Mouse (Mus musculus): ENCODE measurements around the gene Flnb. TPM values are rescaled to one million over a fixed set of nuclear protein-coding genes. Genes with fewer than 3 reads are reported as not detected.

Gene Flnb
- polyA plus RNA-seq, 1 experiment from 2014 or later = 12.0 TPM

DNA sequence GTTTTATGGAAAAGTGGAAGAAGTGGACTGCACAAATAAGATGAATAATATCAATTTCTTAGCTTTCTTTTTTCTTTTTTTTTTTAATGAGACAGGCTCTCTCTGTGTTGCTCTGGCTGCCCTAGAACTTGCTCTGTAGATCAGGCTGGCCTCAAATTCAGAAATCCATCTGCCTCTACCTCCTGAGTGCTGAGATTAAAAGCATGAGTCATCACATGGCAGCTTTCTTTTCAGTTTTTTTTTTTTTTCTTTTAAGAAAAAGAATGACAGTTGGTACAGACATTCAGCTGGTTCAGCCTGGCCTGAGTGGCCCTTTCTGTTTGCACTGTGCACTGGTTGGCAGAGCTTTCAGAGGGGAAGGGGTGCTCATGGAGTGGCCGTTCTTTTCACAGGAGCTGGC, 66.4 kb downstream of the Flnb start:
- no peaks in the 10 kb centered on the region for H3K9me3 ChIP-seq (ENCODE audit: control insufficient read depth, low read length)
- DNase-seq (ENCODE audit: low spot score, missing footprints) (no peak), ATAC-seq (ENCODE audit: low FRiP score) (no peak)
- peaks cover 4% of the 10 kb centered on the region; the same call in 1 of the 2 replicates for H3K36me3 ChIP-seq (ENCODE audit: control insufficient read depth, insufficient read depth, low read length)
- H3K27me3 ChIP-seq (ENCODE audit: control insufficient read depth, insufficient read depth, low read length) = no peaks in the 10 kb centered on the region
- H3K4me2 ChIP-seq = no peak overlapping the region
- H3K9ac ChIP-seq (ENCODE audit: low read length) = no peak overlapping the region
- H3K4me1 ChIP-seq (ENCODE audit: control insufficient read depth, insufficient read depth, low read length) = peaks cover 3% of the 10 kb centered on the region; the same call in 1 of the 2 replicates
- no peak overlapping the region for H3K4me3 ChIP-seq (ENCODE audit: low read depth, low read length)
- WGBS = 85% methylated on average over 1 of the region's 1 CpGs
- no peak overlapping the region for H3K27ac ChIP-seq (ENCODE audit: low read depth, low read length)

DNA sequence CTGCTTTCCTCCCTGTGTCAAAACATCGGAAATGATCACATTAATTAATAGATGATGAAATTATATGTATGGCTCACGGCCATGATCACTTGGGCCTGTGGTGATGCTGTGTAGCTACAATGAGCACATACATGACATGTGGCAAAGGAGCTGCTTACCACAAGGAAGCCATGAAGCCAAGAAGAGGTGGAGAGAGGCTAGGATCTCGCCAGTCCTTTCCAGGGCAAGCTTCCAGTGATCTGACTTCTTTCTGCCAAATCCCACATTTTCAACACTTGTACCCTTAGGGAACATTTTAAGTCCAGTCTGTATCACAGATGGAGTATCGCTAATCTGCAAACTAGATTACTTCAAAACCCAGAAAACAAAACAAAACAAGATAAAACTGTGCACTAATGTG, 67.1 kb downstream of the Flnb start:
- peaks cover 4% of the 10 kb centered on the region; the same call in 1 of the 2 replicates for H3K36me3 ChIP-seq (ENCODE audit: control insufficient read depth, insufficient read depth, low read length)

GRCm38 (mm10) chr14:7885540-7885939, 67.8 kb downstream of the Flnb start:
- no peak for ATAC-seq (ENCODE audit: low FRiP score)
- Histone ChIP-seq H3K27ac (ENCODE audit: low read depth, low read length) (no peak overlapping the region), H3K27me3 (ENCODE audit: control insufficient read depth, insufficient read depth, low read length) (no peaks in the 10 kb centered on the region), H3K4me3 (ENCODE audit: low read depth, low read length) (no peak overlapping the region), H3K9me3 (ENCODE audit: control insufficient read depth, low read length) (no peaks in the 10 kb centered on the region), H3K4me1 (ENCODE audit: control insufficient read depth, insufficient read depth, low read length) (peaks cover 3% of the 10 kb centered on the region; the same call in 1 of the 2 replicates), H3K9ac (ENCODE audit: low read length) (no peak overlapping the region), H3K4me2 (no peak overlapping the region), H3K36me3 (ENCODE audit: control insufficient read depth, insufficient read depth, low read length) (peaks cover 4% of the 10 kb centered on the region; the same call in 1 of the 2 replicates)
- DNase-seq (ENCODE audit: low spot score, missing footprints) = no peak
- 90% methylated on average over 9 of the region's 9 CpGs for WGBS

More for the DNA sequence above, 67.1 kb downstream of the Flnb start:
- Histone ChIP-seq H3K9ac (ENCODE audit: low read length) (no peak overlapping the region), H3K4me1 (ENCODE audit: control insufficient read depth, insufficient read depth, low read length) (peaks cover 3% of the 10 kb centered on the region; the same call in 1 of the 2 replicates), H3K4me2 (no peak overlapping the region), H3K4me3 (ENCODE audit: low read depth, low read length) (no peak overlapping the region), H3K27ac (ENCODE audit: low read depth, low read length) (no peak overlapping the region), H3K27me3 (ENCODE audit: control insufficient read depth, insufficient read depth, low read length) (no peaks in the 10 kb centered on the region), H3K9me3 (ENCODE audit: control insufficient read depth, low read length) (no peaks in the 10 kb centered on the region)
- no peak for ATAC-seq (ENCODE audit: low FRiP score)
- DNase-seq (ENCODE audit: low spot score, missing footprints) = no peak
- 88% methylated on average over 4 of the region's 4 CpGs for WGBS

DNA sequence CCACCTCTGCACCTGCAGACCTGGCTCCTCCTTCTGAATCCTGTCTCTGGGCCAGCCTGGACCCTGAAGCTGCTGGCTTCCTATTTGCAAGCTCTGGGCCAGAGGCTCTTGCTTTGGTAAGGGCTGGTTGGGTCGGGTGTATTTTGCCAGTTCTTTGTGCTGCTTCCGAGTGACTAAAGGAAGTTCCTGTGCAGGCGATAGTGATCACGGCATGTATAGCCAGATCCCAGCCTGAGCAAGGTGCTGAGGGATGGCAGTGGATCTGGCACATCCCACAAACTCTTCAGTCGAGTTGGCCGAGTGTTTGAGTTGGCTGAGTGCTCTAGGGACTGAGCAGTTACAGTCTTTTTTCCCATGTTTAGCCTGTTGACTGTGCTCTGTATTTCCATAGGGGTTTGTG, 68.3 kb downstream of the Flnb start:
- Histone ChIP-seq H3K36me3 (ENCODE audit: control insufficient read depth, insufficient read depth, low read length) (peaks cover 4% of the 10 kb centered on the region; the same call in 1 of the 2 replicates), H3K4me3 (ENCODE audit: low read depth, low read length) (no peak overlapping the region), H3K27me3 (ENCODE audit: control insufficient read depth, insufficient read depth, low read length) (no peaks in the 10 kb centered on the region), H3K9ac (ENCODE audit: low read length) (no peak overlapping the region), H3K4me1 (ENCODE audit: control insufficient read depth, insufficient read depth, low read length) (peaks cover 3% of the 10 kb centered on the region; the same call in 1 of the 2 replicates), H3K9me3 (ENCODE audit: control insufficient read depth, low read length) (no peaks in the 10 kb centered on the region), H3K4me2 (no peak overlapping the region), H3K27ac (ENCODE audit: low read depth, low read length) (no peak overlapping the region)
- 88% methylated on average over 6 of the region's 6 CpGs for WGBS
- DNase-seq (ENCODE audit: low spot score, missing footprints) (no peak), ATAC-seq (ENCODE audit: low FRiP score) (no peak)

- Histone ChIP-seq H3K9ac (ENCODE audit: low read length) (no peak overlapping the region), H3K27ac (ENCODE audit: low read depth, low read length) (no peak overlapping the region), H3K4me2 (no peak overlapping the region), H3K4me1 (ENCODE audit: control insufficient read depth, insufficient read depth, low read length) (peaks cover 3% of the 10 kb centered on the region; the same call in 1 of the 2 replicates), H3K27me3 (ENCODE audit: control insufficient read depth, insufficient read depth, low read length) (no peaks in the 10 kb centered on the region), H3K9me3 (ENCODE audit: control insufficient read depth, low read length) (no peaks in the 10 kb centered on the region), H3K4me3 (ENCODE audit: low read depth, low read length) (no peak overlapping the region), H3K36me3 (ENCODE audit: control insufficient read depth, insufficient read depth, low read length) (peaks cover 7% of the 10 kb centered on the region)
- ATAC-seq (ENCODE audit: low FRiP score) (no peak), DNase-seq (ENCODE audit: low spot score, missing footprints) (no peak)
- WGBS = 48% methylated on average over 7 of the region's 7 CpGs
Measured at GRCm38 (mm10) chr14:7887171-7887570, 69.4 kb downstream of the Flnb start.

DNA sequence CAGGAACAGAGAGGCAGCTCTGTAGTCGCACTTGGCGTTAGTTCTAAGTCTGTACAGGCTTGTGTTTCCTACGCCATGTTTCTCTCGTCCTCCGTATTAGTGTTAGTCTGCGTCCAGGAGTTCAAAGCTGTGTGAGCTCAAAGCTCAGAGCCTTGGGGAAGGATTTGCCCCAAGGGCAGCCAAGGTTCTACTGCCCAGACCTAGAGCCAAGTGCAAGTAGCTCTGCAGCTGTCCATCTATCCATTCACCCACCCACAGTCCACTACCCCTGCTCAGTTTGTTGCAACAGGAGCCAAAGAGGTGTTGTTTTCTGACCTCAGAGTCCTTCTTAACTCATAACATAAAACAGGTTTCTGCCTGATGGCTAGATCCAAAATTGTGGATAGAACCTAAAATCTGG, 70.5 kb downstream of the Flnb start:
- Histone ChIP-seq H3K4me1 (ENCODE audit: control insufficient read depth, insufficient read depth, low read length) (peaks cover 3% of the 10 kb centered on the region; the same call in 1 of the 2 replicates), H3K4me3 (ENCODE audit: low read depth, low read length) (no peak overlapping the region), H3K27ac (ENCODE audit: low read depth, low read length) (no peak overlapping the region), H3K4me2 (no peak overlapping the region), H3K9ac (ENCODE audit: low read length) (no peak overlapping the region), H3K9me3 (ENCODE audit: control insufficient read depth, low read length) (no peaks in the 10 kb centered on the region), H3K27me3 (ENCODE audit: control insufficient read depth, insufficient read depth, low read length) (no peaks in the 10 kb centered on the region), H3K36me3 (ENCODE audit: control insufficient read depth, insufficient read depth, low read length) (peaks cover 7% of the 10 kb centered on the region)
- WGBS = 98% methylated on average over 6 of the region's 6 CpGs
- ATAC-seq (ENCODE audit: low FRiP score) (no peak), DNase-seq (ENCODE audit: low spot score, missing footprints) (no peak)

DNA sequence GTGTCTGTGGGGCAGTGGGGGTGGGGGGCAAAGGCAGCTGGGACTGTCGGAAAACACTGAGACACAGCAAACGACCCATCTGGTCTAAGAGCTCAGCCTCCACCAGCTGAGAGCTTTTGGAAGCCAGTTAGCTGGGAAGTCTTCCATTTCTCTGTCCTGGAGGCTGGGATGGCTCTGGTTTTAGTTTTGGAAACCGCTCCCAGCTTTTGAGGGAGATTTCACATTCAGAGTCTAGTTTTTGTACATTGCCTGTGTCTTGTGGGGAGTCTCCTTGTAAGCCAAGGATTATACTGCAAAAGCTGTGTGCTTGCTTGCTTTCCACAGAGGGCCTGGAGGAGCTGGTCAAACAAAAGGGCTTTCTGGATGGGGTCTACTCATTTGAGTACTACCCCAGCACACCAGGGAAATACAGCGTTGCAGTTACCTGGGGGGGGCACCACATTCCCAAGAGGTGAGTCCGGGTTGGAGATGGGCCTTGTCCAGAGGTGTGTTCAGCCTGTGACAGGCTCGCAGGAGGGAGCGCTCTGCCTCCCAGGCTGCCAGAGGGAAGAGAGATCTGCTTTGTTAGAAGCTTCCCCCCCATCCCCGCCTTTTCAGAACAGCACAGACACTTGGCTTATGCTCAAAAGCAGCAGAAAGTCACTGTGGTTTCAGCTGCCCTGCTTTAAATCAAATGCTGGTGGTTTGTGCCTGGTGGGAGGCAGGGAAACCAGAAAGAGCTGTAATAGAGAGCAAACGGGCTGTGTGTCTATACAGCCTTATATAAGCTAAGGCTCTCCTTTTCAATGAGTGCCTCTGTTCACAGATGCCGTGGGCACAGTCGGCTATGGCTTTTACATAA, 71.3 kb downstream of the Flnb start:
- Histone ChIP-seq H3K4me1 (ENCODE audit: control insufficient read depth, insufficient read depth, low read length) (peaks cover 3% of the 10 kb centered on the region; the same call in 1 of the 2 replicates), H3K27ac (ENCODE audit: low read depth, low read length) (no peak overlapping the region), H3K9me3 (ENCODE audit: control insufficient read depth, low read length) (no peaks in the 10 kb centered on the region), H3K4me2 (no peak overlapping the region), H3K9ac (ENCODE audit: low read length) (no peak overlapping the region), H3K4me3 (ENCODE audit: low read depth, low read length) (no peak overlapping the region), H3K36me3 (ENCODE audit: control insufficient read depth, insufficient read depth, low read length) (peaks cover 6% of the 10 kb centered on the region), H3K27me3 (ENCODE audit: control insufficient read depth, insufficient read depth, low read length) (no peaks in the 10 kb centered on the region)
- no peak for DNase-seq (ENCODE audit: low spot score, missing footprints)
- WGBS = 63% methylated on average over 11 of the region's 11 CpGs
- ATAC-seq (ENCODE audit: low FRiP score) = peak; percentile 19; the same call in 1 of the 2 replicates

DNA sequence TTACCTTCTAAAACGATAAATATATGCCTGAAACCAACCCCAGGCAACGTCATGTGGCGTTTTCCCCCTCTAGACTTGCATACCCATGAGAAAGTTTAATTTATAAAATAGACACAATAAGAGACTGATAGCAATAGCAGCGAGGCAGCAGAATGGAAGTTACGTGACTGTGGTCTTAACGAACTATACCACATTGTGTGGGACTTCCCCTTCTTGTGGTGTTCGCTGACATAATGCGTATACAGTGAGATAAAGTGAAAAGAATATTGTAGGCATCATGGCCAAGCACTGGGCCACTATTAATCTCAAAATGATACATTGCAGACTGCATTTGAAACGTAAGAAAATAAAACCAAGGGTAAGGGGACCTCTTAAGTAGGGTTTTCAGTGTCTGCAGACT, 72.1 kb downstream of the Flnb start:
- Histone ChIP-seq H3K4me3 (ENCODE audit: low read depth, low read length) (no peak overlapping the region), H3K36me3 (ENCODE audit: control insufficient read depth, insufficient read depth, low read length) (peaks cover 8% of the 10 kb centered on the region), H3K4me1 (ENCODE audit: control insufficient read depth, insufficient read depth, low read length) (peaks cover 3% of the 10 kb centered on the region; the same call in 1 of the 2 replicates), H3K27me3 (ENCODE audit: control insufficient read depth, insufficient read depth, low read length) (no peaks in the 10 kb centered on the region), H3K9me3 (ENCODE audit: control insufficient read depth, low read length) (no peaks in the 10 kb centered on the region), H3K9ac (ENCODE audit: low read length) (no peak overlapping the region), H3K4me2 (no peak overlapping the region), H3K27ac (ENCODE audit: low read depth, low read length) (no peak overlapping the region)
- no peak for ATAC-seq (ENCODE audit: low FRiP score)
- 93% methylated on average over 9 of the region's 9 CpGs for WGBS
- DNase-seq (ENCODE audit: low spot score, missing footprints) = no peak

DNA sequence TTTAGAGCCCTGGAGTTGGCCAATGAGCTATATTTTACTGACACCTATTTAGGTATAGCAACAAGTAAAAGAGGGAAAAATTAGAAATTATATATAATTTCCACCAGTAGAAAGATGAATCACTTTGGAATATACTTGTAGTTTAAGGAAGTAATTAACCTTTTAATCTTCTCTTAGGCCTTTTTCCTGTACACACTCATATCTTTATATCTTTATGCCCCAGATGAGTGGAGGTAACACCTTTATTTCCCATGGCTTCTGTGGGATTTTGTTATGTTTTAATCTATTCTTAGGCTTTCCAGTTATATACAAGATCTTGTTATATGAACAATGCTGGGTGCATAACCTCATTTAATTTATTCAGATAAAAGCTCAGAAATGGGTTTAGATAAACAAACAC, 73.6 kb downstream of the Flnb start:
- Histone ChIP-seq H3K36me3 (ENCODE audit: control insufficient read depth, insufficient read depth, low read length) (peaks cover 11% of the 10 kb centered on the region; the same call in 1 of the 2 replicates), H3K9me3 (ENCODE audit: control insufficient read depth, low read length) (no peaks in the 10 kb centered on the region), H3K27ac (ENCODE audit: low read depth, low read length) (no peak overlapping the region), H3K4me2 (no peak overlapping the region), H3K4me1 (ENCODE audit: control insufficient read depth, insufficient read depth, low read length) (peaks cover 3% of the 10 kb centered on the region; the same call in 1 of the 2 replicates), H3K4me3 (ENCODE audit: low read depth, low read length) (no peak overlapping the region), H3K27me3 (ENCODE audit: control insufficient read depth, insufficient read depth, low read length) (no peaks in the 10 kb centered on the region), H3K9ac (ENCODE audit: low read length) (no peak overlapping the region)
- no peak for ATAC-seq (ENCODE audit: low FRiP score)
- no peak for DNase-seq (ENCODE audit: low spot score, missing footprints)

All from midbrain, embryonic 11.5 days (tissue).